Mouse (Mus musculus): ENCODE data around the gene Lif. TPM values are rescaled to one million over a fixed set of nuclear protein-coding genes. Genes with fewer than 3 reads are reported as not detected.

Gene Lif
- polyA plus RNA-seq, 1 experiment from 2014 or later, result 0.36 TPM

- Histone ChIP-seq H3K27me3 (replicated peaks; ENCODE audit: low read depth, poor library complexity, severe bottlenecking) (no peaks in the 10 kb centered on the region), H3K9me3 (no peaks in the 10 kb centered on the region), H3K27ac (replicated peaks) (no peak overlapping the region), H3K4me3 (no peak overlapping the region), H3K36me3 (replicated peaks) (no peaks in the 10 kb centered on the region), H3K4me1 (peaks cover 18% of the 10 kb centered on the region; the same call in 1 of the 2 replicates)
- WGBS, result 84% methylated on average over 3 of the region's 3 CpGs
- DNase-seq (ENCODE audit: low spot score), result no peak
Measured at GRCm38 (mm10) chr11:4251376-4251775, 6.0 kb upstream of the Lif start.

GRCm38 (mm10) chr11:4252886-4253285 lies 4.5 kb upstream of the Lif start:
- Histone ChIP-seq H3K4me3 (no peak overlapping the region), H3K27ac (replicated peaks) (no peak overlapping the region), H3K36me3 (replicated peaks) (no peaks in the 10 kb centered on the region), H3K27me3 (replicated peaks; ENCODE audit: low read depth, poor library complexity, severe bottlenecking) (no peaks in the 10 kb centered on the region), H3K9me3 (no peaks in the 10 kb centered on the region), H3K4me1 (0 out of 2 replicates have a peak, but pooled peaks cover 9% of the 10 kb centered on the region)
- DNase-seq (ENCODE audit: low spot score), result no peak
- WGBS, result 71% methylated on average over 2 of the region's 2 CpGs

- WGBS, result 69% methylated on average over 5 of the region's 5 CpGs
- Histone ChIP-seq H3K36me3 (replicated peaks) (no peaks in the 10 kb centered on the region), H3K4me3 (no peak overlapping the region), H3K27ac (replicated peaks) (no peak overlapping the region), H3K4me1 (peaks cover 29% of the 10 kb centered on the region), H3K27me3 (replicated peaks; ENCODE audit: low read depth, poor library complexity, severe bottlenecking) (peaks cover 23% of the 10 kb centered on the region), H3K9me3 (no peaks in the 10 kb centered on the region)
- no peak for DNase-seq (ENCODE audit: low spot score)
Measured at GRCm38 (mm10) chr11:4257756-4258155, 399 bp downstream of the Lif start.

- peak; percentile 84 for DNase-seq (ENCODE audit: low spot score)
- peaks cover 32% of the 10 kb centered on the region for H3K27me3 ChIP-seq (replicated peaks; ENCODE audit: low read depth, poor library complexity, severe bottlenecking)
- H3K4me3 ChIP-seq, result peak overlapping the region; percentile 38
- peaks cover 38% of the 10 kb centered on the region for H3K4me1 ChIP-seq
- no peak overlapping the region for H3K27ac ChIP-seq (replicated peaks)
- H3K9me3 ChIP-seq, result no peaks in the 10 kb centered on the region
- no peaks in the 10 kb centered on the region for H3K36me3 ChIP-seq (replicated peaks)
- 1% methylated on average over 7 of the region's 7 CpGs for WGBS
Measured at GRCm38 (mm10) chr11:4258657-4259082, 1.3 kb downstream of the Lif start.

- Histone ChIP-seq H3K27ac (replicated peaks) (peak overlapping the region; percentile 41; the same call in 1 of the 2 replicates), H3K36me3 (replicated peaks) (no peaks in the 10 kb centered on the region), H3K4me3 (no peak overlapping the region), H3K4me1 (peaks cover 44% of the 10 kb centered on the region), H3K9me3 (no peaks in the 10 kb centered on the region), H3K27me3 (replicated peaks; ENCODE audit: low read depth, poor library complexity, severe bottlenecking) (peaks cover 51% of the 10 kb centered on the region)
- 63% methylated on average over 14 of the region's 14 CpGs for WGBS
- no peak for DNase-seq (ENCODE audit: low spot score)
Measured at GRCm38 (mm10) chr11:4260463-4261187, 3.3 kb downstream of the Lif start.

GRCm38 (mm10) chr11:4261188-4261494 lies 3.8 kb downstream of the Lif start:
- peaks cover 45% of the 10 kb centered on the region for H3K4me1 ChIP-seq
- no peaks in the 10 kb centered on the region for H3K9me3 ChIP-seq
- peaks cover 56% of the 10 kb centered on the region for H3K27me3 ChIP-seq (replicated peaks; ENCODE audit: low read depth, poor library complexity, severe bottlenecking)
- no peak overlapping the region for H3K4me3 ChIP-seq
- WGBS, result 51% methylated on average over 7 of the region's 7 CpGs
- H3K27ac ChIP-seq (replicated peaks), result no peak overlapping the region
- H3K36me3 ChIP-seq (replicated peaks), result no peaks in the 10 kb centered on the region
- peak; percentile 60 for DNase-seq (ENCODE audit: low spot score)

- Histone ChIP-seq H3K9me3 (no peaks in the 10 kb centered on the region), H3K27me3 (replicated peaks; ENCODE audit: low read depth, poor library complexity, severe bottlenecking) (peaks cover 65% of the 10 kb centered on the region), H3K36me3 (replicated peaks) (no peaks in the 10 kb centered on the region), H3K4me1 (peaks cover 53% of the 10 kb centered on the region), H3K4me3 (no peak overlapping the region), H3K27ac (replicated peaks) (no peak overlapping the region)
- 42% methylated on average over 5 of the region's 5 CpGs for WGBS
- DNase-seq (ENCODE audit: low spot score), result no peak
Measured at GRCm38 (mm10) chr11:4261969-4262368, 4.6 kb downstream of the Lif start.

GRCm38 (mm10) chr11:4262847-4263246 lies 5.5 kb downstream of the Lif start:
- DNase-seq (ENCODE audit: low spot score), result peak; percentile 39
- WGBS, result 16% methylated on average over 7 of the region's 7 CpGs
- no peak overlapping the region for H3K4me3 ChIP-seq
- H3K4me1 ChIP-seq, result peaks cover 59% of the 10 kb centered on the region
- H3K27ac ChIP-seq (replicated peaks), result no peak overlapping the region
- no peaks in the 10 kb centered on the region for H3K9me3 ChIP-seq
- no peaks in the 10 kb centered on the region for H3K36me3 ChIP-seq (replicated peaks)
- peaks cover 73% of the 10 kb centered on the region for H3K27me3 ChIP-seq (replicated peaks; ENCODE audit: low read depth, poor library complexity, severe bottlenecking)

GRCm38 (mm10) chr11:4263296-4263695 lies 5.9 kb downstream of the Lif start:
- Histone ChIP-seq H3K36me3 (replicated peaks) (no peaks in the 10 kb centered on the region), H3K27me3 (replicated peaks; ENCODE audit: low read depth, poor library complexity, severe bottlenecking) (peaks cover 78% of the 10 kb centered on the region), H3K9me3 (no peaks in the 10 kb centered on the region), H3K4me3 (no peak overlapping the region), H3K4me1 (peaks cover 59% of the 10 kb centered on the region), H3K27ac (replicated peaks) (no peak overlapping the region)
- DNase-seq (ENCODE audit: low spot score), result no peak
- WGBS, result 25% methylated on average over 1 of the region's 1 CpGs

GRCm38 (mm10) chr11:4264066-4264465 lies 6.7 kb downstream of the Lif start:
- WGBS, result 59% methylated on average over 7 of the region's 7 CpGs
- Histone ChIP-seq H3K9me3 (no peaks in the 10 kb centered on the region), H3K27ac (replicated peaks) (0 out of 2 replicates have a peak overlapping the region, but pooled peaks have one; percentile 6), H3K4me1 (peaks cover 55% of the 10 kb centered on the region), H3K27me3 (replicated peaks; ENCODE audit: low read depth, poor library complexity, severe bottlenecking) (peaks cover 86% of the 10 kb centered on the region), H3K4me3 (no peak overlapping the region), H3K36me3 (replicated peaks) (no peaks in the 10 kb centered on the region)
- DNase-seq (ENCODE audit: low spot score), result no peak

GRCm38 (mm10) chr11:4266271-4267201 lies 9.2 kb downstream of the Lif start:
- Histone ChIP-seq H3K4me3 (peak overlapping the region; percentile 64), H3K9me3 (no peaks in the 10 kb centered on the region), H3K4me1 (peaks cover 51% of the 10 kb centered on the region), H3K27me3 (replicated peaks; ENCODE audit: low read depth, poor library complexity, severe bottlenecking) (peaks cover 97% of the 10 kb centered on the region), H3K27ac (replicated peaks) (peak overlapping the region; percentile 67), H3K36me3 (replicated peaks) (no peaks in the 10 kb centered on the region)
- DNase-seq (ENCODE audit: low spot score), result peak; percentile 65
- 1% methylated on average over 61 of the region's 61 CpGs for WGBS

- Histone ChIP-seq H3K4me1 (peaks cover 48% of the 10 kb centered on the region), H3K27me3 (replicated peaks; ENCODE audit: low read depth, poor library complexity, severe bottlenecking) (peaks cover 96% of the 10 kb centered on the region), H3K27ac (replicated peaks) (peak overlapping the region; percentile 67; the same call in 1 of the 2 replicates), H3K36me3 (replicated peaks) (no peaks in the 10 kb centered on the region), H3K4me3 (peak overlapping the region; percentile 64), H3K9me3 (no peaks in the 10 kb centered on the region)
- WGBS, result 3% methylated on average over 13 of the region's 13 CpGs
- DNase-seq (ENCODE audit: low spot score), result peak; percentile 34
Measured at GRCm38 (mm10) chr11:4267202-4267578, 9.8 kb downstream of the Lif start.

All from embryonic facial prominence, embryonic 10.5 days (tissue).